Mouse (Mus musculus) embryo, embryonic 9.5 days (tissue): ENCODE data around the gene Tgif1.

Experiments used
- DNase-seq: peaks from one replicate; pipeline ENCODE4 v3.0.0-alpha.2; 2017; ENCODE audit errors: extremely low spot score

The Tgif1 gene

DNA sequence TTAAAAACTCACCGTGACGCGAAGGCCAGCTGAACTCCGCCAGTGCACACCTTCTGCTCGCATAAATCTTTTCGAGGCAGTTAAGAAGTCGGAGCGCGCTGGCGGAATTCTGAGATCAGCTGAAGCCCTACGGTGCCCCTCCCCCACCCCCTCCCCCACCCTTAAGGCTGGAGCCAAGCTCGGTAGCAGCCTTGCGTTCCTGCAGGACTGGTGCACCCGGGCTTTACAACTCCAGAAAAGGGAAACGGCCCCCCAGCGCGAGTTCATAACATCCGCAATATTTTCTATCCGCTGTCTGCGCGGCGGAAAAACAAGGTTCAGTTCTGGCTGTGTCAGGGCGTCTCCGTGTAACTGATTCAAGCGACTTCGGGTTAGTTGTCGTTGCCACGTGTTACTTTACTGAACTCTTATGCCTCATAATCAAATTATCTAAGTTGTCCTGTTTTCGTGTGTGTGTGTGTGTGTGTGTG is at the start of gene Tgif1:
Gene Tgif1, minus strand, starts transcription at position 111 of the 470 bp plus-strand sequence.
- peak; percentile 84 for DNase-seq

DNA sequence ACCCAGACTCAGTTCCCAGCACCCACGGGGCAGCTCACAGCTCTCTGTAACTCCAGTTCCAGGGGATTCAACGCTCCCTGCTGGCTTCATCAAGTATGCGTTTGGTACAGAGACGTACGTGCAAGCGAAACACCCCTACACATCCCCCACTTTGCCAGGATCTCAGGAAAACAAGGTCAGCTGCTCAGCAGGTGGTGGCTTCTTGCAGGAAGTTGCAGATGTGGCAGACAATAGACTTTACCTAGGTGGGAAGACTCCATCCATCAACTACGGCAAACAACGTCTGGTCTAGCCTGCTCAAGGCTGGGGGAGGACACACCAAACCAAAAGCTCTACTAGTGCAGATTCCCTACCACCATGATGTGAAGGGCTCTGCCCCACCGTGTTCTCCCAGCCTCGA is 47.3 kb upstream of the Tgif1 start:
- no peak for DNase-seq

DNA sequence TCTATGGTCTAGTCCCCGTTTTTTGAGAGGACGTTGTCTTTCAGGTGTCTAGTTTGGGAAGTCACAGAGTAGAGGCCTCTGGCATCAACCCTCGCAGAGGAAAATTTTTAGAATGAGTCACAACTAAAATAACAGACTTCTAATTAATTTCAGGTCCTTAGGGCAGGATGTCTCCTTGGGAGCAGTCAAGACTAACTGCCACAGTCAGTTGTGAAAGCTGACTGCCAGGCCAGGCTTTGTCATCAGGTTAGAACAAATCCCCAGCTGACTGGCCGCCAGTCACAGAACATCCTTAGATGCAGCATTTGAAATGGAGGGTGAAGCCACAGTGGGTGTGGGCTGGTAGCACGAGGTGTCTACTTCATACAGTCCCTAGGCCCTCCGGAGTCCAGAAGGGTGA is 46.3 kb upstream of the Tgif1 start:
- no peak for DNase-seq

DNA sequence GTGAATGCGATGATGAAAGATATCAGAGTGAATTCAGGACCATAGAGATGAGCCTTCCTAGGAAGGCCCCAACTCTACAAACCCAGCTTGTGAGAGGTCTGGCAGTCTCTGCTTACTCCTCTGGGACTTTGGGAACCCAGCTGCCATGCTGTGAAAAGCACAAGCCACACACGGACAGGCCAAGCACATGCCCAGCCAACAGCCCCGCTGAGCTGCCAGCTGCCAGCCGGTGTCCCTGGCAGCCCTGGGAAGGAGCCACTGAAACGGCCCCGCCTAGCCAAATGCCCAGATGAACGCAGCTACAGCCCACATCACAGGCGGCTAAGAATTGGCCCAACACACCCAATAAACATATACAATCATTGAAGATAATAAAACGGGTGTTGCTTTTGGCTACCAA is 41.5 kb upstream of the Tgif1 start:
- DNase-seq: no peak

DNA sequence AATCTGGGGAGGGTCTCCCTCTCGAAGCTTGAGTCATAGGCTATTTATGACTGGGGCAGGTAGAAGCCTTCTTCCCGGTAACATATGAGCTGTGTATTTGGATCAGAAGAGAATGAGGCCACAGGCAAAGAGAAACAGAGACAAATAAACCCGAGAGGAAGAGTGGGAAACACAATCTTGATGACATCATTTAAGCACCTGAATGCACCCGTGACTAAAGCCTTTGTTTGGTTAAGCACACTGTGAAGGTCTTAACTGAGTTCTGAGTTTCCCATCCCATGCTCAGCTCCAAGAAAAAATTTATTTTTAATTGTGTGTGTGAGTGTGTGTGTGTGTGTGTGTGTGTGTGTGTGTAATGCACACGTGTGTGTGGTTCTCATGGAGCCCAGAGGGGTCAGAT is 39.8 kb upstream of the Tgif1 start:
- DNase-seq: no peak

DNA sequence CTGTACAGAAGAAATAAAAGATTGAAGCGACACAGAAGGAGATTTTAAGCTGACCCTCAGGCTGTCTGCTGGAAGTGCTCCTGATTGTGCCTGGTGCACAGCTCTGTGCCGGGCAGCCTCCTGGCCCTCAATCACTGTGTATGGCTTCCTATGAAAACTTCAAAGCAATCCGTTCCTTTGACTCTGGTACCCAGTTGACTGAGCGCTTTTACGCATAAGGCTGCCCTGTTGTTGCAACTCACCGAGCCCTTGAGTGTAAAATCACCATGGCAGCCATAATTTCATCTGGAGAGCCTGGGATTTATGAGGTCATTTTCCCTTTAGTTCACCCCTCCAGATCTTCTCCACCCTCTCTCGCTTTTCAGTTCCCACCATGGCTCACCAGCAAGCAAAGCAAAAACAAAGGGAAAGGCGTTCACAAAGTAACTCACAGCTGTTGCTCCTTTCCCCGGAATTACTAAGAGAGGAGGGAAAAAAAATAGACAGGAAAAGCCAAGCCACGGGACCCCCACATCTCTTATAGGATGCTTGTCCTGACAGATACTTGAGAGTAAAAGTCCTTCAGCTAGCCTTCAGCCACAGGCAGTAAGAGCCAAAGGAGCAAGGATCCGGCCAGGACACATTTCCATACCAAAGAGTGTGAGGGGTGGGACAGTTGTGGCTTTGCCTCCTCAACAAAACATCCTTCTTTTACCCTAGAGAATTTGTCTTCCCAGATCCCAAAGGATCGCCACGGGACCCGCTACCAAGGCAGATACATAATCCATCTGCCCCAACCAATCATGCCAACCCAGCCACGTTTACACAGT is 39.1 kb upstream of the Tgif1 start:
- DNase-seq: peak; percentile 22

DNA sequence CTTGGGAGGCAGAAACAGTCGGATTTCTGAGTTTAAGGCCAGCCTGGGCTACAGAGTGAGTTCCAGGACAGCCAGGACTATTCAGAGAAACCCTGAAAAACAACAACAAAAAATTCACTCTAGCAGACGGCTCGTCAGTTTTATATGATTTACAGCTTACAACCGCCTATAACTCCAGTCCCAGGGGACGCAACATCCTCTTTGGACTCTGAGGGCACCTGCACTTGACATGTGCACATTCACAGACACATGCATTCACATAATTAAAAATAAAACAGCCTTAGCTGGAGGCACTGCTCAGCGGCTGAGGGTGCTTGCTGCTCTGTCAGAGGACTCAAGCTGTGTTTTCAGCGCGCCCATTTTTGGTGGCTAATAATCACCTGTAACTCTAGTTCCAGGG is 37.2 kb upstream of the Tgif1 start:
- DNase-seq: no peak

DNA sequence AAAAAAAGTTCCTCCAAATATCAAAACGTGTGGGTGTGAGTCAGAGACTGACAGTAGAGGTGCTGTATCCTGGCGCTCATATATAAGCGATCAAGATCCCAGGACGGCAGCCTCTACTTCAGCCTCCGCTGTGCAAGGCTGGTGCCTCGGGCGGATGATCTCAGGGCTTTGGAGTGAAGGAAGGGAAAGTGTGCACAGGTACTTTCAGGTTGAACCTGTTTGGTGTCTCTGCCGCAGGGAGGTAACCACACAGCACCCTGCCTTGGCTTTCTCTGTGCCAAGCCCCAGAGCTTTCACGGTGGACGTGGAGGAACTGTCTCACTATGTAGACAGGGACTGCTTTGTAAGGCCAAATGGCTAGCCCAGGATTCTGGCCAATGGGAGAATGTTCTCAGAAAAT is 35.3 kb upstream of the Tgif1 start:
- no peak for DNase-seq

DNA sequence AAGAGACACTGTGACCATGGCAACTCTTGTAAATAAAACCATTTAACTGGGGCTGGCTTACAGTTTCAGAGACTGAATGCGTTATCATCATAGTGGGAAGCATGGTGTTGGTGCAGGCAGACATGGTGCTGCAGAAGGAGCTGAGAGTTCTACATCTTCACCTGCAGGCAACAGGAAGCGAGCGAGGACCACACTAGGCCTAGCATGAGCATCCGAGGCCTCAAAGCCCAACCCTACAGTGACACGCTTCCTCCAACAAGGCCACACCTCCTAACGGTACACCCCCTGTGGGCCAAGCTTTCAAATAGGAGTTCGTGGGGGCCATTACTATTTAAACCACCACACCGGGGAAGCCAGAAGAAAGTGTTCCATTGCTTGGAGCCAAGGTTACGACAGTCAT is 34.5 kb upstream of the Tgif1 start:
- no peak for DNase-seq

DNA sequence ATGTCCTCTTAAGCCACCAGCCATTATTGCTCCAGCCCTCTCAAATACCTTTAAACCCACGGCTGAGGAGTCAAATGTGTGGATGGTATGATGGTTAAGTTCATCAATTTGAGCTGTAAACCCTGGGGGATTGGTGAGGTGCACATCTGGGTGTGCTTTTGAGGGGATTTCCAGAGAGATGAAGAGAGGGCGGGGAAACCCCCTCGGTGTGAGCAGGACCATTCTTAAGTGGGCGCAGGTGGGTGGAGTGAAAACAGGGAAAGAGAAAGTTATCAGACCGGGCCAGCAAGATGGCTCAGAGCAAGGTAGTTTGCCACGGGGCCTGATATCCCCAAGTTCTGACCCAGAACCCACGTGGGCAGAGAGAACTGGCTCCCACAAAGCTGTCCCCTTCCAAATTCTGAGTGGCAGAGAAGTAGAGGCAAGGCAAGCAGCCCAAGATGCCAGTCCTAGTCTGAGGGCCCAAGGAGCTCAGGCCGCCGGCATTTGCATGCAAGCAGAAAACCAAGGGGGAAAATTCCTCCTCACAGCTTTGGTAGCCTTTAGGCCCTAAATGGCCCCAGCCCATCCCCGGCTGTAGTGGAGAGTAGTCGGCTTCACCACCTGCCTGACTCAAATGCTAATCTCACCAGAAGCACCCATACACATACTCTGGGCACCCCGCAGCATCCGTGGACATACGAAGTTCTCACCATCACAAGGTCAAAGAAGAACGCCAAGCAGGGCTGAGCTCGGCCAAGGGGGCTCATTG is 33.5 kb upstream of the Tgif1 start:
- no peak for DNase-seq

DNA sequence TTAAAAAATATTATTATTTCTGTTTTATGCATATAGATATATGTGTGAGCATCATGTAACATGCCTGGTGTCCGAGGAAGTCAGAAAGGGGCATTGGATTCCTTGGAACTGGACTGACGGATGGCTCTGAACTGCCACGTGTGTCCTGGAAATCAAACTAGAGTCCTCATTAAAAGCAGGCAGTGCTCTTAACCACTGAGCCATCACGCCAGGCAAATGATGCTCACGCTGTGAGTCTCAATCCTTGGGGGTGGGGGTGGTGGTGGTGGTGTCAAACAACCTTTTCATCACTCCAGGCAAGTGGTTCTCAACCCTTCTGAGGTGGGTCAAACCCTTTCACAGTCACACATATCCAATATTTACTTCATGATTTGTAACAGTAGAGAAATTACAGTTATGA is 32.5 kb upstream of the Tgif1 start:
- no peak for DNase-seq

DNA sequence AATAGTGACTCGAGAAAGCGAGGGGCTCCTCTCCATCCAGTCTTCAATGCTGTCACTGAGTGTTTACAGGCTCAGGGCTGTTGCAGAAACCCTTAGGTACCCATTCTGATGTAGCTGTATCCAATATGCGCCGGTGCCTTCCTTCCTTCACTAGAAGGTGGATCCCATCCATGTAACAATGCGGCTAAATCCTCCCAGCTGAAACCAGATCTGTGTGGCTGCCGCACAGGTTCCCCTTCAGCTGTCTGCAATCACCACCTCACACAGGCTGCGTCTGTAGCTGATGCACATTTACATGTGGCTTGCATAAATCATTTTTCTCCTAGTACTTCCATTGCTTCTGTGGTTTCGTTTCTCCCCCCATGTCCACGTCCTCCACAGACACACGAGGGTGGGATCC is 28.6 kb upstream of the Tgif1 start:
- no peak for DNase-seq

DNA sequence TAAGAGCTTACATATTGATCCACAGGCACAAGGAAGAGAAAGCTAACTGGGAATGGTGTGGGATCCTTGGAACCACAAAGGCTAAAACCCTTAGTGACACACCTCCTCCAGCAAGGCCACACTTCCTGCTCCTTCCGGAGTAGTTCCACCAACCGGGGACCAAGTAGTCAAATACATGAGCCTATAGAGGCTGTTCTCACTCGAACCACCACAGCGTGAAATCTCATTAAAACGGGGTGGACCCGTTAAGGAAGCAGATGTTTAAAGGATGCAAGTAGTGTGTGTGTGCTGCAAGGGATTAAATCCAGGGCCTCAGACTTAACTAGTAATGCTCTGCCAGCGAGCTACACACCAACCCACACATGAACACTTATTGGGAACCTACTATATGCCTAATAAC is 27.8 kb upstream of the Tgif1 start:
- no peak for DNase-seq

DNA sequence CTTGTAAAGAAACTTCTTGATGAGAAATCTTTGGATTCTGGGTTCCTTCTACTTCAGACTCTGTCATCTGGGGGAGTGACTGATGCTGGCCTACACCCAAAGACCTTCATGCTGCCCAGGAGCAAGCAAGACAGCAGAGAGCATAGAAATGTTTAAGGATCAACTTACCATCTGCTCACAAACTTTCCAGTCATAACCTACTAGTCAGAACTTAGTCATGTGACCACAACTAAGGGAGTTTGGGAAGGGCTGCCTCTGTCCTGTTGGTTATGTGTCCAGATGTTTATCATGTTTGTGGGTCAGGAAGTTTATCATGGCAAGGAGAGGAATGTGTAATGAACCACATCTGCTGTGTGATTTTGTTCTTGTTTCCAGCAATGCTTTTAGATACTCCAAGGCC is 24.9 kb upstream of the Tgif1 start:
- DNase-seq: no peak

DNA sequence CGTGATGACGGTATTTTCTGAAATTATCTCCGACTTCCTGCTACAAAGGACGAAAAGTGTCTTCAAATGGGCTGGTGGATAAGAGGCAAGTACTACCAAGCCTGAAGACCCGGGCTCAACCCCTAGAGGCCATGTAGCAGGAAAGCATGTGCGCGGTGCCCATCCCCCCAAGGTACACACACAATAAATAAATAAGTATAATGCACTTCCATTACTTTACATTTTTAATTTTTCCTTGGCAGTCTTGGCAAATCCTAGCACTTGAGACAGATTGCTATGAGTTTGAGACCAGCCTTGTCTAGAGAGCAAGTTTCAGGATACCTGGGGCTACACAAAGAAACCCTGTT is 20.4 kb upstream of the Tgif1 start:
- peak; percentile 42 for DNase-seq

DNA sequence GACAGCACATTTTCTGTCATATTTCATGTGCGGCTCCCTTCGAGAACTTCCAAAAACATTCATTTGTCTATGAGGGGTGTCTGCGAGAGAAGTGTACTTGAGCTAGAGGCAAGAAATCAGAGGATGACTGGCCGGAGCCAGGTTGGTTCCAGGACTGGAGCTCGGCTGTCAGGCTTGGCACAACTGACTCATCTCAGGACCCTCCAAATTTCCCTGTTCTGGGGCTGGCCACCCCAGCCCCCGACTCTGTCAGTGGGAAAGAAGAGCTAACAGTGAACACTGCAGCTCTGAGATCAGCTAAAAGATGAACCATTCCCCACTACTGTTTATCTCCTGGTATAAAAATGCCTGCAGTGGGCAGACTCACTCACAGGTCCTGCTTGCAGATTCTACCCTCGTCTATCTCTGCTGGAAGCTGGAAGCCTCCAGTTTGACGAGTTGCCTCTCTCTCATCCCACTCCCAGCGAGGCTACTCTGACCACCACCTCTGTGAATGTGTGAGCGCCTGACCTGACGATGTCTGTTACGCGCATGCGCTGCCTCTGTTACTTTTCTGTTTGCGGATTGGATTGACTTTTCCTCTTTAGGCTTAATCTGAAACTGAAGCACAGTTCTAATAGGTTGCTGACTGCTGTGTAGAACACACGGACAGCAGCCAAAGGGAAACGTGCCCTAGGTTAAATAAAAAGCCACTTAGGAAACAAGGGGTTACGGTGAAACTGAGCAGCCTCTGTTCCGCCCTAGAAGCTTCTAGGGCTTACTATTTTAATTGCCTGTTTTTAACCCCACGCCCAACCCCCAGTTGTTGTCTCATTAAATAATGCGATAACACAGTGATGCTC is 19.8 kb upstream of the Tgif1 start:
- peak; percentile 61 for DNase-seq

DNA sequence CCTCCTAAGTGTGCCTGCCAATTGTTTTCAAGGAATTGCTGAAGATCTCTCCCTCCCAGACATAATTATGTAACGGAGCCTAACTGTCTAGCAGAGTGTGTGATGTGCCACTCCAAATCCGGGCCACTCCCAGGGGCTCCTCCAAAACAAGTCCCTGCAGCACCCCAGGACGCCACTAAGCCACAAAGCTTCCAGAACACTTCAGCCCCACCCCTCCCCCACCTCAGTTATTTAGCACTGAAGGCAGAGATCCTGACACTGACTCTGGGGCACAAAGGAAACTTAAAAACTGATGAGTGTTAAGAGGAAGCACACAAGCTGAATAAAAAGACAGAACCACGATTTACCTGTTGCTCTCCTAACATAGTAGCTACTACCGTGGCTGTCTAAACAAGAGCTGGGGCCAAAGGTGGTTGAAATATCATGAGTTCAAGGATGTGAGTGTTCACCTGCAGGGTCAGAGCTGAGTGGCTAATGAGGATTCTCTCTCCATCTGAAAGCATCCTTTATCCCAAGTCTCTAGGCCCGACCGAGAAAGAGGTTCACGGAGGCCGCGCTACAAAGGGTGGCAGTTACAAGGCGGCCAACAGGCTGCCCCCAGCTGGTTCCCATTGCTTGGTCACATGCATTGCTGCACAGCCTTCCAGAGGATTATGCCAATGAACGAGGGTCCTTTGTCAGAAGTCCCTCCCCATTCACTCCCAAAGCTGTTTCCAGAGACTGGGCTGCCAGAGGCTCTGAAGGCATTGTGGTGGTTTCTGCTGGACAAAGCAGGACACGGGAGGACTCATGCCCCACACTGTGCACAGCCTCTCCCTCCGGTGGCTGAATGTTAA is 19.0 kb upstream of the Tgif1 start:
- peak; percentile 71 for DNase-seq

DNA sequence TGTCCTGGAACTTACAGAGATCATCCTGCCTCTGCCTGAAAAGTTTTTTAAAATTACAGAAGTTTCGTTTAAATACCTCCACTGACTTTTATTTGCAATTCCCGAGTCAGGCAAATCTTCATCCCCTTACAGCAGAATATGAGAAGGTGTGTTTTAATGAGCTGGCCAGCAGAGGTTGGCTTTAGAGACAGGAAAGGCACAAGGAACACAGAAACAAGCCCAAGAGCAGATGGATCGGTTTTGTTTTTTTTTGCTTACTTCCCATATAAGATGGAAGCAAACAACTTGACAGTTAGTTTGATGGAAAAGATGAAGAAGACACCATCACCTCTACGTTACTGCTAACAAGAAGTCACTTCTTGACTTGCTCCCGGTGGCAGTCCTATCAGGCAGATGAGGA is 18.3 kb upstream of the Tgif1 start:
- DNase-seq: no peak

DNA sequence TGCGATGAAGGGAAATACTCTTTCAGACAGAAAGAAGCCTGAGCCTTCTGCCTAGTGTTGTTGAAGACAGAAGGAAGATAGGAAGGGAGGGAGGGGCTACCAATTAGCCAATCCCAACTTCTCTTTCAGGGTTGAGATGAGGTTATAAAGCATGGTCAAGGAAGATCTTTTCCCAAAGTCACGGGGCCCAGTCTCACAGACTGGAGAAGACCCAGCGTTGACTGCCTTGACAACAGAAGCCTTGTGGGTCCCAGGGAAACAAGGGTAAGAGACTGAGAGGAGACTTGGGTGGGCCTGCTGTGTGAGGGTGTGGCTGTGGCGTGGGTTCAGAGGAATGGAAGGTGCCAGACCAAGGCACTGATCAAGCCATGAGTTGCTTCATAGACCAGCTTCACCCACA is 17.2 kb upstream of the Tgif1 start:
- no peak for DNase-seq

DNA sequence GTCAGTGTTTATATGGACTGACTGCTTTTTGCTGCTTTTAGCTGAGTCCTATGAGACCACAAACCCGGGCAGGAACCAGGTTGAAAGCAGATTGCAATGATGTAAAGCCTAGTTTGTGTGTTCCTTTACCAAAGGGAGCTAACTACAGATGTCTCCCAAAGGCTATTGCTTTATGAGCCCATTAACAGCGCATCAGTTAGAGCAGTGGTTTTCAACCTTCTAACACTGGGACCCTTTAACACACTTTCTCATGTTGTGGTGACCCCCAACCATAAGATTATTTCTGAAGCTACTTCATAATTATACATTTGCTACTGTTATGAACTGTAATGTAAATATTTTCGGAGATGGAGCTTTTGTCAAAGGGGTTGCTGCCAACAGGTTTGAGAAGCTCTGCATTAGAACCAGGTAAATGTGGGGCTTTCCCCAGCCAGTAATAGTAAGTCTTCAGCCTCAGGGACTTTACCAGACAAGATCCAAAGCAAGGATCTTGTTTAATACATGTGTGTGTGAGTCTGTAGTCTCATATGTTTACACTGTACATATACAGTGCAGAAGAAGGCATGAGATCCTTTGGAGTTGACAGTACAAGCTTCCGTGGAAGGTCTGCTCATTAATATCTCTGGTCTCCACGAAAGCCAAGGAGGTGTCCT is 15.4 kb upstream of the Tgif1 start:
- DNase-seq: no peak

DNA sequence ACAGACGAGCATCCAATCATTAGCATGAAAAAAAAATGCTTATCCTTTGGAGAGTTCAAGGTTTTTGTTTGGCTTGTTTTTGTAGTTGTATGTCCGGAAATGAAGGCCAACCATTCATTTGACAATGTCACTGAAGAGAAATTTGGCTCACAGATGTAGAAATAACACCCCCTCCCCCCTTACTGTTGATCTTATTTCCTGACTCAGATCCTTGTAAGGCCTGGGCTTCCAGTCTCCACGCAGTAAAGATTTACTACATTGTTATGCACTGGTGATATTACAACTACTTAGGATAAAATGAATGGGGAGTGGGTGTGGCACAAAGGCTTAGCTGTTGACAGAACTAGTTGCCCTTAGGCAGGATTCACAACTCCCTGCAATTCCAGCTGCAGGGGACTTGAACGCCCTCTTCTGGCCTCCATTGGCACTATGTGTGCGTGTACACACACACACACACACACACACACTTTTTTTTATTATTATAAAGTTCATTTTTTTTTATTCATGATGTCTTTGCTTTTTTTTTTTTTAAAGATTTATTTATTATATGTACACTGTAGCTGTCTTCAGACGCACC is 13.3 kb upstream of the Tgif1 start:
- no peak for DNase-seq
